Mouse (Mus musculus): ENCODE results near the gene Dkk2.

DNA sequence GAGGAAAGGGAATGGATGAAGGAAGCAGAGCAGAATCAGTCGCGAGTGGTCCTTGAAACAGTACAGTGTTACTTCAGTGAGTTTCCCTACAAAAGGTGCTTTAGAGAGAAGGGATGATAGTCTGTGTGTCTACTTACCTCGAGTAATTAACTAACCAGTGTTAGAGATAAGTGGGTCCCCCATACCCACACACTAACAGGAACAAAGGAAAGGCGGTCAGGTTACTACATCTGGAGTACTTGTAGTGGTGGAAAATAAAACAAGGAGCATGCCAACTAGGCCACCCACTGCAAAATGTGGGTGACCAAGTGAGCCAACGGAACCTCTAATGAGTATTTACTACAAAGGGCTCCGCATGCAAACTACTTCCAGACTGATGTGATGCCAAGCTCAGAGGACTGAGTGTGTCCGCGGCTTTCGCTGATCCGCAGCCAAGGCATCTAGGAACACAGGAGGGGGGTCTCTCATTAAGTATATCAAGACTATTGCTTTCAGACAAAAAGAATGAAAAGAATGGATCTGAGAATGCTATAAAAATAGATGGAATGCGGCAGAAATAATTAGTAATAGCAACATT, 52.8 kb downstream of the Dkk2 start:
- TF ChIP-seq POLR2A (IDR thresholded peaks at IDR 0.05; ENCODE audit: borderline replicate concordance, extremely low read depth, insufficient read depth, insufficient read length, poor library complexity, severe bottlenecking) (no peak), CTCF (IDR thresholded peaks at IDR 0.05; ENCODE audit: borderline replicate concordance, extremely low read depth, insufficient read depth, insufficient read length) (no peak)

Measured in brain, embryonic 14.5 days (tissue).